Mouse (Mus musculus) thymus, adult 2 months (tissue): Measurements from ENCODE around the gene Zc3h7b. TPM values are rescaled to one million over a fixed set of nuclear protein-coding genes. Genes with fewer than 3 reads are reported as not detected.

ENCODE experiments used
- DNase-seq: peaks from one replicate; pipeline ENCODE4 v3.0.0; 2021
- H3K27ac ChIP-seq: fragments of 200-500 bp; 2 replicates; pipeline ENCODE4 v1.5.1; 2012; ENCODE audit warnings: low read length, control low read depth; ENCODE audit not compliant: control insufficient read depth, insufficient read depth
- H3K27me3 ChIP-seq: fragments of 200-500 bp; 2 replicates; pipeline ENCODE4 v1.6.1; 2012; ENCODE audit warnings: mild to moderate bottlenecking, low read length, moderate library complexity, mixed read lengths; ENCODE audit not compliant: control insufficient read depth, insufficient read depth
- H3K36me3 ChIP-seq: fragments of 200-500 bp; 2 replicates; pipeline ENCODE4 v1.6.1; 2012; ENCODE audit warnings: mild to moderate bottlenecking, low read length, moderate library complexity; ENCODE audit not compliant: control insufficient read depth, insufficient read depth
- H3K4me1 ChIP-seq: fragments of 200-500 bp; replicated peaks from 2 replicates; pipeline ENCODE4 v1.6.1; 2012; ENCODE audit warnings: low read length; ENCODE audit not compliant: control insufficient read depth, insufficient read depth
- H3K4me3 ChIP-seq: fragments of 200-500 bp; 2 replicates; pipeline ENCODE4 v1.5.1; 2012; ENCODE audit warnings: mild to moderate bottlenecking, low read length, control low read depth, moderate library complexity; ENCODE audit not compliant: control insufficient read depth, insufficient read depth
- CTCF ChIP-seq: fragments of 200-500 bp; IDR thresholded peaks from 2 replicates; pipeline ENCODE4 v1.5.1; 2012; ENCODE audit warnings: mild to moderate bottlenecking, control low read depth, low read length, moderate library complexity, borderline replicate concordance; ENCODE audit not compliant: control insufficient read depth, poor library complexity, insufficient read depth; ENCODE audit errors: extremely low read depth
- POLR2A ChIP-seq: fragments of 200-500 bp; IDR thresholded peaks from 2 replicates; pipeline ENCODE4 v1.6.1; 2012; ENCODE audit warnings: mild to moderate bottlenecking, low read length, control low read depth, moderate library complexity; ENCODE audit not compliant: control insufficient read depth, poor library complexity, insufficient read depth; ENCODE audit errors: extremely low read depth
- WGBS: fragments of 180-500 bp; shearing (Covaris S2); methylation state at CpG from one replicate; pipeline ENCODE4 v1.1.7; 2018; 5-methylcytosine and 5-hydroxymethylcytosine counted together
- polyA plus RNA-seq: library from polyadenylated mRNA; depleted of rRNA; stranded (reverse); fragments of >200 nt; gene quantifications from 2 replicates; pipeline ENCODE4 v1.2.3, GENCODE M21; 2012

Gene Zc3h7b
- polyA plus RNA-seq, 1 experiment, result 42.3 TPM

DNA sequence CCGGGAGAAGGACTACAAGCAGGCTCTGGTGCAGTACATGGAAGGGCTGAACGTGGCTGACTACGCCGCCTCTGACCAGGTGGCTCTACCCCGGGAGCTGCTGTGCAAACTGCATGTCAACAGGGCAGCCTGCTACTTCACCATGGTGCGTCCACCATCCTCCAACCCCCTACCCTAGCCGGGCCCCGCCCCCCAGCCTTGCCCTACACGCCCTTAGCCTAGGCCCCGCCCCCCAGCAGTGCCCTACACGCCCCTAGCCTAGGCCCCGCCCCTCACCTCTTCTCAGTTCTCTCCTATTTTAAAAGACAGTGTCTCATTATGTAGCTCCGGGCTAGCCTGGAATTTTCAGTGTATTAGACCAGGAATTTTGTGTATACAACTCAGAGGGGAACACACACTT is 24.2 kb downstream of the Zc3h7b start:
- Histone ChIP-seq H3K4me1 (no peaks in the 10 kb centered on the region), H3K4me3 (no peak overlapping the region), H3K36me3 (0 out of 2 replicates have a peak, but pooled peaks cover 7% of the 10 kb centered on the region), H3K27ac (no peak overlapping the region), H3K27me3 (no peaks in the 10 kb centered on the region)
- no peak for DNase-seq
- TF ChIP-seq POLR2A (no peak), CTCF (no peak)
- 89% methylated on average over 13 of the region's 13 CpGs for WGBS

DNA sequence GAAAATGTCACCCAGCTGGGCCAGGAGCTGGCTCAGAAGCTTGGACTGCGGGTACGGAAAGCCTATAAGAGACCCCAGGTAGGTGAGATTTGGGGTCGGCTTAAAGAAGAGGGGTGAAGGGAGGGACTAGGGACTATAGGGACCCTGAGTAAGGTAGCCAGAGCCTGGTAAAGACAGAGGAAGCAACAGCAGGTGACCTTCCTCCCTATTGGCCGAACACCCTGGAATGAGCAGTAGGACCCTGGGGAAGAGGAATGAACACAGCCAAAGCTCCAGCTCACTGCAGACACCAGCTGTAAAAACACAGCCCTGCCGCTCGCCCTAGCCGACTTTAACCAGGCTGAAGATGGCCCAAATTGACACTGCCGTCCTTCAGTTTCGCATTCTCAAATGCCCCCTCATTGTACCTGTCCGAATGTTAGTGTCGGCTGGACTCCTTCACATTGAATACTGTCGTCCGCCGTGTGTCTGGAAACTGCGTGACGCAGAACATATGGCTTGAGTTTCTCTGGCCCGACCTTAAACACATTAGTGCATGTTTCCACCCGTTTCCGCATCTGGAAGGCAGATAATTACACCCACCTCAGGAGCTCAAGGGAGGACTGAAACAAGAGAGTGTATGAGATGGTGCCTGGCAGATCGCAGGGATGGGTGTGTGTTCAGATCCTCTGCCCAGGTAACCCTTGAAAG is 27.7 kb downstream of the Zc3h7b start:
- no peak overlapping the region for H3K4me3 ChIP-seq
- 0 out of 2 replicates have a peak, but pooled peaks cover 7% of the 10 kb centered on the region for H3K36me3 ChIP-seq
- no peak overlapping the region for H3K27ac ChIP-seq
- 97% methylated on average over 20 of the region's 20 CpGs for WGBS
- DNase-seq, result no peak
- H3K4me1 ChIP-seq, result no peaks in the 10 kb centered on the region
- TF ChIP-seq POLR2A (no peak), CTCF (no peak)
- H3K27me3 ChIP-seq, result no peaks in the 10 kb centered on the region

DNA sequence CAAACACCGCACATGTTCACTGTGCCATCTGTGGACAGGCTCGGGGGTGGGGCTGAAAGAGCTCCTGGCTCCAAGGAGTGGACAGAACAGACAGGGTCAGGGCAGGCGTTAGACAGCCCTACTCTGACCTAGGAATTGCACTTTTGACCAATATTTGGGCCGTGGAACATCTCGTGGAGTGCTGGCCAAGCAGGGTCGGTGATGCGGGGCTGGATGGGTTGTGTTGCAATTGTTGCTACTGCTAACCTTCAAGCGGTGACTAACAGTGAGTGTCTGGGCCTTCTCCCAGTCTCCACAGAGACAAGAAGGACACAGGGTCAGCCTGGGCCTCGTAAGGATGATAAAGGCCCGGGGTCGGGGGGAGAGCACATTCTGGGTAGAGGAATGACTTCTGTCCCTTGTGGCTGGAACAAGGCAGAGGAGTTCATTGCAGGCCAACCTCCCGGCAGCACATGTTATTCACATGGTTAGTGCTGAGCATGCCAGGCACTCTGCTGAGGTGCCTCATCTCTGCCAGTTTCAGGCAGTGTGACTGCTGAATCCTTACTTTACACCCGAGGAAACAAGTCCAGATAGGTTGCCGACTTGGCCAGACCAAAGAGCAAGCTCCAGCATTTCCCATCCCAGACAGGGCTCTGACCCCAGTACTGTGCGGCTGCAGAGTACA is 29.8 kb downstream of the Zc3h7b start:
- no peak overlapping the region for H3K4me3 ChIP-seq
- peaks cover 11% of the 10 kb centered on the region; the same call in 1 of the 2 replicates for H3K36me3 ChIP-seq
- no peak overlapping the region for H3K27ac ChIP-seq
- H3K4me1 ChIP-seq, result no peaks in the 10 kb centered on the region
- 94% methylated on average over 15 of the region's 15 CpGs for WGBS
- TF ChIP-seq POLR2A (no peak), CTCF (no peak)
- H3K27me3 ChIP-seq, result no peaks in the 10 kb centered on the region
- DNase-seq, result no peak

DNA sequence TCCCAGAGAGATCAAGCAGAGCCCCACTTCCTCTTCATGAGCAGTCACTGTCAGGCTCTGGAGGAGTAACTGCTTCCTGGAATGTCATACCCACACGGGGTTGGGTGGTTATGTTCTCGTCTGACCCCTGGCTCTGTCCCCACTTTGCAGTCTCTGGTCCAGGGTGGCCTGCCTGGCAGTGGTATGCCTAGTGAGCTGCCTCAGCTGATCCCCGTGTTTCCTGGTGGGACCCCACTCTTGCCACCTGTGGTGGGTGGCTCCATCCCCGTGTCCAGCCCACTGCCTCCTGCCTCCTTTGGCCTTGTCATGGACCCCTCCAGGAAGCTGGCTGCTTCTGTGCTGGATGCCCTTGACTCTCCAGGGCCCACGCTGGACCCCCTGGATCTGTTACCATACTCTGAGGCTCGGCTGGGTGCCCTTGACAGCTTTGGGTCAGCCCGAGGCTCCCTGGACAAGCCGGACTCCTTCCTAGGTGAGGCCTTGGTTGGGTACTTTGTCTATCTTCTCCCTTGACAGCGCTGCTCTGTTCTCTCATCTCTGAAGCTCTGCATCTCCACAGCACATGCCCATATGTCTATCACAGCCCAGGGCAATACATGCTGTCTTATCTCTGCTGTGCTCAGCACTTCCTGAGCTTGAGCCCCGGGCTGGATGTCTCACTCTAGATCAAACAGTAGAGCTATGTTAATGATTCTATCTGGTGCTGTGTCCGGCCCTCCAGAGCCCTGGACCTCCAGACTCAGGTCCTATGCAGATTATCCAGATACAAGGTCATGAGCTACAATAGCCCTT is 32.0 kb downstream of the Zc3h7b start:
- 87% methylated on average over 11 of the region's 11 CpGs for WGBS
- no peaks in the 10 kb centered on the region for H3K4me1 ChIP-seq
- TF ChIP-seq POLR2A (no peak), CTCF (no peak)
- H3K4me3 ChIP-seq, result no peak overlapping the region
- H3K36me3 ChIP-seq, result peaks cover 24% of the 10 kb centered on the region; the same call in 1 of the 2 replicates
- H3K27me3 ChIP-seq, result no peaks in the 10 kb centered on the region
- no peak for DNase-seq
- H3K27ac ChIP-seq, result no peak overlapping the region

DNA sequence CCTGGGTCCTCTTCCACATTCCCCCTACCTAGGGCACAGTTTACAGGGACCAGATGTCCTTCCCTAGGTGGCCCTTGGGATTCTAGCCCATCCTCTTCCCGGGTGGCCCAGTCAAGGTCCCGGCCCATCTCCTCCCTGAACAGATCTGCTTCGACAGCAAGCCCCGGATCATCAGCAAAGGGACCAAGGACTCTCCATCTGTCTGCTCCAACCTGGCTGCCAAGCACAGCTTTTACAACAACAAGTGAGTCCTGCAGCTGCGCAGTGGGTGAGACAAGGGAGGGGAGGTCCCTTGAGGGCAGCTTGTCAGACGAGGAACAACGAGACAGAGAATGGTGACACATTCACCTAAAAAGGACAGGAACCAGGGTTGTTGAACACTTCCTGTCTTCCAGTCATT is 37.0 kb downstream of the Zc3h7b start:
- Histone ChIP-seq H3K27ac (no peak overlapping the region), H3K4me3 (no peak overlapping the region), H3K27me3 (no peaks in the 10 kb centered on the region), H3K36me3 (peaks cover 26% of the 10 kb centered on the region), H3K4me1 (no peaks in the 10 kb centered on the region)
- DNase-seq, result no peak
- TF ChIP-seq CTCF, result no peak
- TF ChIP-seq POLR2A, result no peak
- 95% methylated on average over 7 of the region's 7 CpGs for WGBS

DNA sequence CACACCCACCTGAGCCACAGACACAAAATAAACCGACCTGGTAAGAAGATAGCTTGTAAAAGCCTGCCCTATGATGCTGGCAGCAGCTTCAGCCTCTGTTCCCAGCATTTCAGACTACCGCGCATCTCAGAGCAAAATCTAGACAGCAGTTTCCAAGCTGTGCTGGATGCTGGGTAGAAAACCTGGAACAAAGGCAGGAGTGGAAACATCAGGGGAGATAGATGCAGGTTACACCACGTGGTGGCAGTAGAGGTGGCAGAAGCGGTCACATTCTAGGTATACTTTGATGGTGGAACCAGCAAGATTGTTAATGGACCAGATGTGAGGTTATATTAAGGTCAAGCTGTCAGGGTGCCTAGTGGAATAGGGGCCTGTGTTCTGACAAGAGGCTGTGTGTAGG is 39.9 kb downstream of the Zc3h7b start:
- 82% methylated on average over 5 of the region's 5 CpGs for WGBS
- H3K4me3 ChIP-seq, result no peak overlapping the region
- TF ChIP-seq POLR2A, result no peak
- H3K36me3 ChIP-seq, result peaks cover 22% of the 10 kb centered on the region
- DNase-seq, result no peak
- H3K4me1 ChIP-seq, result no peaks in the 10 kb centered on the region
- no peak overlapping the region for H3K27ac ChIP-seq
- no peaks in the 10 kb centered on the region for H3K27me3 ChIP-seq
